Mouse (Mus musculus) right cerebral cortex, postnatal 4 days (tissue): ENCODE data around the gene Rras.
"Not testable (repeated sequence)": the region's sequence is repeated elsewhere in the genome, so short reads cannot be mapped to it uniquely, and the experiment has no call there.

ENCODE experiments used
- DNase-seq: peaks from one replicate; pipeline ENCODE4 v3.0.0-alpha.2; 2022

Rras gene

GRCm38 (mm10) chr7:45000539-45001114, 17.1 kb upstream of the Rras start:
- no peak for DNase-seq

GRCm38 (mm10) chr7:45002440-45002839, 15.3 kb upstream of the Rras start:
- DNase-seq = no peak

- DNase-seq = no peak
Observed at GRCm38 (mm10) chr7:45004546-45004945, 13.2 kb upstream of the Rras start.

- DNase-seq = no peak
Observed at GRCm38 (mm10) chr7:45005321-45005992, 12.3 kb upstream of the Rras start.

GRCm38 (mm10) chr7:45006503-45006902, 11.3 kb upstream of the Rras start:
- no peak for DNase-seq

- no peak for DNase-seq
Observed at GRCm38 (mm10) chr7:45007141-45007540, 10.6 kb upstream of the Rras start.

GRCm38 (mm10) chr7:45007846-45008245, 9.9 kb upstream of the Rras start:
- DNase-seq = no peak

- DNase-seq = no peak
Observed at GRCm38 (mm10) chr7:45008411-45008810, 9.3 kb upstream of the Rras start.

GRCm38 (mm10) chr7:45012011-45012410, 5.8 kb upstream of the Rras start:
- no peak for DNase-seq

GRCm38 (mm10) chr7:45012824-45013223, 4.9 kb upstream of the Rras start:
- no peak for DNase-seq

GRCm38 (mm10) chr7:45013366-45014095, 4.2 kb upstream of the Rras start:
- DNase-seq = no peak

- no peak for DNase-seq
Observed at GRCm38 (mm10) chr7:45014096-45014451, 3.7 kb upstream of the Rras start.

- DNase-seq = no peak
Observed at GRCm38 (mm10) chr7:45015344-45015956, 2.3 kb upstream of the Rras start.

- DNase-seq = peak; percentile 98
Observed at GRCm38 (mm10) chr7:45015957-45016612, 1.7 kb upstream of the Rras start, which contains the start of gene Scaf1. Gene Scaf1 (minus strand): TSS chr7:45016363.

GRCm38 (mm10) chr7:45016761-45017160, 1.0 kb upstream of the Rras start:
- DNase-seq = no peak

GRCm38 (mm10) chr7:45019031-45019571, 1.3 kb downstream of the Rras start:
- no peak for DNase-seq

- DNase-seq = no peak
Observed at GRCm38 (mm10) chr7:45020225-45020624, 2.5 kb downstream of the Rras start.

GRCm38 (mm10) chr7:45023711-45024110, 6.0 kb downstream of the Rras start:
- not testable (repeated sequence) for DNase-seq

- DNase-seq = no peak
Observed at GRCm38 (mm10) chr7:45024281-45025248, 6.8 kb downstream of the Rras start.

GRCm38 (mm10) chr7:45025601-45026220, 8.0 kb downstream of the Rras start:
- DNase-seq = no peak

GRCm38 (mm10) chr7:45026256-45026655, 8.5 kb downstream of the Rras start:
- no peak for DNase-seq
